Mouse (Mus musculus) forebrain, embryonic 13.5 days (tissue): ENCODE results near the gene Stard10. TPM values are rescaled to one million over a fixed set of nuclear protein-coding genes. Genes with fewer than 3 reads are reported as not detected.
A peak's percentile ranks its signal among the peaks of the same experiment; 100 is the strongest.

Source experiments
- ATAC-seq: fragments of 200-750 bp; cut with Nextera tagmentation; 2 replicates; pipeline ENCODE4 v1.8.0; 2017
- H3K27ac ChIP-seq: fragments of 300-500 bp; sonication (generic); 2 replicates; pipeline ENCODE4 v1.5.1; 2015; ENCODE audit warnings: inconsistent platforms, mild to moderate bottlenecking, moderate library complexity
- H3K27me3 ChIP-seq: fragments of 300-500 bp; sonication (generic); 2 replicates; pipeline ENCODE4 v1.6.1; 2015; ENCODE audit warnings: mild to moderate bottlenecking, inconsistent platforms
- H3K36me3 ChIP-seq: fragments of 300-500 bp; sonication (generic); 2 replicates; pipeline ENCODE4 v1.6.1; 2015; ENCODE audit warnings: mild to moderate bottlenecking, inconsistent platforms; ENCODE audit not compliant: poor library complexity, severe bottlenecking
- H3K4me1 ChIP-seq: fragments of 300-500 bp; sonication (generic); 2 replicates; pipeline ENCODE4 v1.6.1; 2015; ENCODE audit warnings: inconsistent platforms
- H3K4me2 ChIP-seq: fragments of 300-500 bp; sonication (generic); 2 replicates; pipeline ENCODE4 v1.6.1; 2015; ENCODE audit warnings: inconsistent platforms, mild to moderate bottlenecking, moderate library complexity
- H3K4me3 ChIP-seq: fragments of 300-500 bp; sonication (generic); 2 replicates; pipeline ENCODE4 v1.5.1; 2015; ENCODE audit warnings: mild to moderate bottlenecking, inconsistent platforms
- H3K9ac ChIP-seq: fragments of 300-500 bp; sonication (generic); 2 replicates; pipeline ENCODE4 v1.6.1; 2015; ENCODE audit warnings: mild to moderate bottlenecking, inconsistent platforms
- H3K9me3 ChIP-seq: fragments of 300-500 bp; sonication (generic); replicated peaks from 2 replicates; pipeline ENCODE4 v1.6.1; 2016; ENCODE audit warnings: inconsistent platforms
- WGBS: fragments of 180-500 bp; shearing (Covaris S2); methylation state at CpG from one replicate; pipeline ENCODE4 v1.1.7; 2015; 5-methylcytosine and 5-hydroxymethylcytosine counted together
- polyA plus RNA-seq: library from polyadenylated mRNA; unstranded; fragments of >200 nt; fragmentation: Nextera tagmentation; extraction: Ambion mirVana; gene quantifications from 2 replicates; pipeline ENCODE4 v1.2.1, GENCODE M21; 2015

Gene Stard10
- polyA plus RNA-seq, 1 experiment from 2014 or later = 4.4 TPM

GRCm38 (mm10) chr7:101337401-101337800 lies 20.5 kb downstream of the Stard10 start:
- H3K4me3 ChIP-seq = no peak overlapping the region
- H3K27ac ChIP-seq = no peak overlapping the region
- no peaks in the 10 kb centered on the region for H3K9me3 ChIP-seq
- H3K36me3 ChIP-seq = no peaks in the 10 kb centered on the region
- no peak overlapping the region for H3K9ac ChIP-seq
- H3K4me2 ChIP-seq = no peak overlapping the region
- WGBS = 87% methylated on average over 3 of the region's 3 CpGs
- no peaks in the 10 kb centered on the region for H3K4me1 ChIP-seq
- no peak for ATAC-seq
- H3K27me3 ChIP-seq = no peaks in the 10 kb centered on the region

- Histone ChIP-seq H3K36me3 (no peaks in the 10 kb centered on the region), H3K4me2 (no peak overlapping the region), H3K9me3 (no peaks in the 10 kb centered on the region), H3K9ac (no peak overlapping the region), H3K27ac (no peak overlapping the region), H3K4me1 (no peaks in the 10 kb centered on the region), H3K27me3 (no peaks in the 10 kb centered on the region), H3K4me3 (no peak overlapping the region)
- ATAC-seq = no peak
- WGBS = 65% methylated on average over 6 of the region's 6 CpGs
Measured at GRCm38 (mm10) chr7:101341405-101341804, 24.5 kb downstream of the Stard10 start.

- Histone ChIP-seq H3K36me3 (no peaks in the 10 kb centered on the region), H3K4me1 (peaks cover 8% of the 10 kb centered on the region), H3K27ac (no peak overlapping the region), H3K9me3 (no peaks in the 10 kb centered on the region), H3K4me2 (no peak overlapping the region), H3K9ac (no peak overlapping the region), H3K4me3 (no peak overlapping the region), H3K27me3 (no peaks in the 10 kb centered on the region; the same call in 1 of the 2 replicates)
- no peak for ATAC-seq
- WGBS = 81% methylated on average over 7 of the region's 7 CpGs
Measured at GRCm38 (mm10) chr7:101343135-101343534, 26.2 kb downstream of the Stard10 start.

GRCm38 (mm10) chr7:101344892-101345291 lies 28.0 kb downstream of the Stard10 start:
- H3K36me3 ChIP-seq = no peaks in the 10 kb centered on the region
- no peak overlapping the region for H3K4me2 ChIP-seq
- H3K27ac ChIP-seq = no peak overlapping the region
- no peak overlapping the region for H3K4me3 ChIP-seq
- H3K9me3 ChIP-seq = no peaks in the 10 kb centered on the region
- H3K27me3 ChIP-seq = peaks cover 17% of the 10 kb centered on the region
- 75% methylated on average over 4 of the region's 4 CpGs for WGBS
- no peak overlapping the region for H3K9ac ChIP-seq
- peaks cover 14% of the 10 kb centered on the region for H3K4me1 ChIP-seq
- ATAC-seq = no peak

GRCm38 (mm10) chr7:101346991-101347390 lies 30.1 kb downstream of the Stard10 start:
- Histone ChIP-seq H3K9me3 (no peaks in the 10 kb centered on the region), H3K4me3 (no peak overlapping the region), H3K27ac (no peak overlapping the region), H3K4me1 (peaks cover 14% of the 10 kb centered on the region), H3K4me2 (no peak overlapping the region), H3K9ac (no peak overlapping the region), H3K27me3 (peaks cover 24% of the 10 kb centered on the region), H3K36me3 (no peaks in the 10 kb centered on the region)
- WGBS = 75% methylated on average over 2 of the region's 2 CpGs
- no peak for ATAC-seq

GRCm38 (mm10) chr7:101347767-101348270 lies 30.9 kb downstream of the Stard10 start, which contains the start of gene Arap1:
Gene Arap1 (plus strand): TSS chr7:101348067.
- H3K9me3 ChIP-seq = no peaks in the 10 kb centered on the region
- peak within 1 kb of the TSS; percentile 54 for H3K4me3 ChIP-seq
- peaks cover 24% of the 10 kb centered on the region for H3K27me3 ChIP-seq
- H3K4me1 ChIP-seq = peaks cover 14% of the 10 kb centered on the region
- ATAC-seq = peak; percentile 85
- H3K36me3 ChIP-seq = no peaks in the 10 kb centered on the region
- no peak within 1 kb of the TSS for H3K27ac ChIP-seq
- H3K4me2 ChIP-seq = peak within 1 kb of the TSS; percentile 95
- H3K9ac ChIP-seq = peak within 1 kb of the TSS; percentile 62
- under 1% methylated on average over 31 of the region's 35 CpGs for WGBS

GRCm38 (mm10) chr7:101348312-101348711 lies 31.4 kb downstream of the Stard10 start:
- Histone ChIP-seq H3K9ac (peak overlapping the region; percentile 62), H3K9me3 (no peaks in the 10 kb centered on the region), H3K27me3 (peaks cover 24% of the 10 kb centered on the region), H3K27ac (no peak overlapping the region), H3K4me1 (peaks cover 14% of the 10 kb centered on the region), H3K4me3 (peak overlapping the region; percentile 54), H3K4me2 (peak overlapping the region; percentile 95), H3K36me3 (no peaks in the 10 kb centered on the region)
- 4% methylated on average over 13 of the region's 13 CpGs for WGBS
- no peak for ATAC-seq

GRCm38 (mm10) chr7:101349861-101350260 lies 33.0 kb downstream of the Stard10 start:
- Histone ChIP-seq H3K9me3 (no peaks in the 10 kb centered on the region), H3K9ac (no peak overlapping the region), H3K36me3 (no peaks in the 10 kb centered on the region), H3K4me3 (no peak overlapping the region), H3K4me2 (no peak overlapping the region), H3K27ac (no peak overlapping the region), H3K4me1 (peaks cover 14% of the 10 kb centered on the region), H3K27me3 (peaks cover 24% of the 10 kb centered on the region)
- WGBS = 13% methylated on average over 2 of the region's 2 CpGs
- ATAC-seq = no peak

GRCm38 (mm10) chr7:101352404-101352803 lies 35.5 kb downstream of the Stard10 start:
- no peaks in the 10 kb centered on the region for H3K36me3 ChIP-seq
- no peak overlapping the region for H3K4me2 ChIP-seq
- H3K27ac ChIP-seq = no peak overlapping the region
- no peaks in the 10 kb centered on the region for H3K9me3 ChIP-seq
- ATAC-seq = no peak
- WGBS = 85% methylated on average over 4 of the region's 4 CpGs
- H3K27me3 ChIP-seq = peaks cover 24% of the 10 kb centered on the region
- H3K4me3 ChIP-seq = no peak overlapping the region
- no peak overlapping the region for H3K9ac ChIP-seq
- peaks cover 13% of the 10 kb centered on the region for H3K4me1 ChIP-seq

GRCm38 (mm10) chr7:101354423-101354822 lies 37.5 kb downstream of the Stard10 start:
- Histone ChIP-seq H3K27ac (no peak overlapping the region), H3K27me3 (peaks cover 12% of the 10 kb centered on the region), H3K4me2 (no peak overlapping the region), H3K4me1 (no peaks in the 10 kb centered on the region), H3K9ac (no peak overlapping the region), H3K36me3 (no peaks in the 10 kb centered on the region), H3K9me3 (no peaks in the 10 kb centered on the region), H3K4me3 (no peak overlapping the region)
- no peak for ATAC-seq
- 85% methylated on average over 5 of the region's 5 CpGs for WGBS

- Histone ChIP-seq H3K27ac (no peak overlapping the region), H3K27me3 (no peaks in the 10 kb centered on the region), H3K36me3 (no peaks in the 10 kb centered on the region), H3K4me3 (no peak overlapping the region), H3K9me3 (no peaks in the 10 kb centered on the region), H3K4me1 (no peaks in the 10 kb centered on the region), H3K9ac (no peak overlapping the region), H3K4me2 (no peak overlapping the region)
- no peak for ATAC-seq
- 79% methylated on average over 6 of the region's 6 CpGs for WGBS
Measured at GRCm38 (mm10) chr7:101355551-101356100, 38.7 kb downstream of the Stard10 start.

GRCm38 (mm10) chr7:101356868-101357267 lies 40.0 kb downstream of the Stard10 start:
- no peak overlapping the region for H3K27ac ChIP-seq
- H3K36me3 ChIP-seq = no peaks in the 10 kb centered on the region
- H3K9me3 ChIP-seq = no peaks in the 10 kb centered on the region
- H3K27me3 ChIP-seq = no peaks in the 10 kb centered on the region
- H3K4me2 ChIP-seq = no peak overlapping the region
- no peak overlapping the region for H3K9ac ChIP-seq
- WGBS = 74% methylated on average over 3 of the region's 3 CpGs
- no peaks in the 10 kb centered on the region for H3K4me1 ChIP-seq
- no peak for ATAC-seq
- no peak overlapping the region for H3K4me3 ChIP-seq

GRCm38 (mm10) chr7:101360406-101360805 lies 43.5 kb downstream of the Stard10 start:
- Histone ChIP-seq H3K27ac (no peak overlapping the region), H3K9ac (no peak overlapping the region), H3K4me1 (no peaks in the 10 kb centered on the region), H3K9me3 (no peaks in the 10 kb centered on the region), H3K36me3 (no peaks in the 10 kb centered on the region), H3K4me2 (no peak overlapping the region), H3K27me3 (no peaks in the 10 kb centered on the region), H3K4me3 (no peak overlapping the region)
- ATAC-seq = no peak
- 77% methylated on average over 3 of the region's 3 CpGs for WGBS
